Mouse (Mus musculus) urinary bladder, postnatal 0 days (tissue): ENCODE results near the gene Rufy1. TPM values are rescaled to one million over a fixed set of nuclear protein-coding genes. Genes with fewer than 3 reads are reported as not detected.

Experiments used
- microRNA counts: library from miRNA; unstranded; fragments of <30 nt; microRNA quantifications from one replicate; lab custom pipeline; 2016
- microRNA-seq: library from miRNA; unstranded; fragments of <30 nt; microRNA quantifications from one replicate; pipeline ENCODE4, GENCODE M21; 2016
- polyA plus RNA-seq: library from polyadenylated mRNA; unstranded; fragments of >200 nt; fragmentation: Nextera tagmentation; extraction: Ambion mirVana; gene quantifications from 2 replicates; pipeline ENCODE4 v1.2.1, GENCODE M21; 2015

The Rufy1 gene
- 19.7 and 19.9 TPM in 2 replicates for polyA plus RNA-seq

GRCm38 (mm10) chr11:50430277-50431133 lies at the start of gene Rufy1:
Gene Rufy1 (minus strand): TSS chr11:50431125.

GRCm38 (mm10) chr11:50376911-50377891 lies 53.7 kb downstream of the Rufy1 start, which contains the start of gene Hnrnph1:
Gene Hnrnph1 (plus strand): TSS chr11:50376990.

GRCm38 (mm10) chr11:50354162-50354561 lies 76.8 kb downstream of the Rufy1 start, which contains the start of gene Cby3:
Gene Cby3 (plus strand): TSS chr11:50354462.

MicroRNAs encoded within 50 kb of the gene (microRNA counts, 519-probe panel; counts per million panel counts)
- microRNA mmu-miR-804 (lab: Ali Mortazavi, UCI) = 2,445 counts per million, percentile 34 among the panel's probes with 10 or more counts

Small RNAs within 50 kb of the gene (microRNA-seq; reads per million reads assigned to microRNA genes)
- not detected for gene Mir804

Other genes starting within 250 kb of the Rufy1 start
- 229 and 266 TPM in 2 replicates for gene Sqstm1, start 220.3 kb downstream of the Rufy1 start, polyA plus RNA-seq
- gene Mgat4b, start 220.2 kb downstream of the Rufy1 start, polyA plus RNA-seq = 23.9 and 25.8 TPM in 2 replicates
- 8.2 and 41.4 TPM in 2 replicates for gene Ltc4s, start 192.5 kb downstream of the Rufy1 start, polyA plus RNA-seq
- 2.7 and 3.1 TPM in 2 replicates for gene Maml1, start 138.8 kb downstream of the Rufy1 start, polyA plus RNA-seq
- gene Canx, start 105.5 kb downstream of the Rufy1 start, polyA plus RNA-seq = 179 and 207 TPM in 2 replicates
- 0.31 and 0.45 TPM in 2 replicates for gene Cby3, start 76.7 kb downstream of the Rufy1 start, polyA plus RNA-seq
- 123 and 133 TPM in 2 replicates for gene Hnrnph1, start 54.1 kb downstream of the Rufy1 start, polyA plus RNA-seq
- gene Adamts2, start 171.0 kb upstream of the Rufy1 start, polyA plus RNA-seq = 29.8 and 30.2 TPM in 2 replicates